Mouse (Mus musculus): ENCODE results near the gene Gp9. TPM values are rescaled to one million over a fixed set of nuclear protein-coding genes. Genes with fewer than 3 reads are reported as not detected.

The Gp9 gene
- polyA plus RNA-seq (2016; fragmentation: Nextera tagmentation; extraction: Ambion mirVana): 2.6 TPM in 2 replicates

DNA sequence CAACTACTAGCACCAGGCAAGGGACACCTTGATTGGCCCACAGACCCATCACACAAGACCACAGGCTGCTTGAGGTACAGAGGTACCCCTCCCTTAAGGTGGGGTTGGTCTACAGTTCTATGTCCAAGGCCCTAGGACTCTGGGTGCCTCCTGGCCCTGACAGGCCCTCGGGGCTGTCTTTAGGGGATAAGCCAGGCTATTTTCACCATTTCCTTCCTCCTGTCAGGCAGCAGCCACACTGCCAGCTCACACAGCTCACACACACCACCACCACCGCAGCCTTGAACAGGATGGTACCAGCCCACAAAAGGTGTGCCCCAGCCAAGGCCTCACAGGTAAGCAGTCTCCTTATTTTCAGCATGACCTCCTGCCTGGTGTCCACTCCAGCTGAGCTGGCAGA is at the start of gene Gp9:
Gene Gp9, plus strand, starts transcription at position 231 of the 400 bp plus-strand sequence.
- no peak within 1 kb of the TSS; the same call in 1 of the 2 replicates for H3K27ac ChIP-seq (replicated peaks)
- DNase-seq (ENCODE audit: low spot score): no peak
- WGBS: 78% methylated on average over 2 of the region's 2 CpGs

GRCm38 (mm10) chr6:87728102-87728501 is 49.8 kb upstream of the Gp9 start:
- 61% methylated on average over 3 of the region's 3 CpGs for WGBS
- no peak overlapping the region for H3K4me3 ChIP-seq
- peaks cover 73% of the 10 kb centered on the region for H3K27me3 ChIP-seq (replicated peaks; ENCODE audit: low read depth, poor library complexity, severe bottlenecking)
- peaks cover 35% of the 10 kb centered on the region for H3K4me1 ChIP-seq
- no peak overlapping the region for H3K27ac ChIP-seq (replicated peaks)
- H3K36me3 ChIP-seq (replicated peaks): no peaks in the 10 kb centered on the region
- no peak for DNase-seq (ENCODE audit: low spot score)
- no peaks in the 10 kb centered on the region for H3K9me3 ChIP-seq

More for the DNA sequence above, at the start of gene Gp9:
- no peaks in the 10 kb centered on the region for H3K4me1 ChIP-seq
- no peaks in the 10 kb centered on the region for H3K27me3 ChIP-seq (replicated peaks; ENCODE audit: low read depth, poor library complexity, severe bottlenecking)
- peaks cover 8% of the 10 kb centered on the region; the same call in 1 of the 2 replicates for H3K9me3 ChIP-seq
- no peaks in the 10 kb centered on the region for H3K36me3 ChIP-seq (replicated peaks)
- no peak within 1 kb of the TSS for H3K4me3 ChIP-seq

- DNase-seq (ENCODE audit: low spot score): no peak
- H3K4me3 ChIP-seq: peak overlapping the region; percentile 74
- H3K36me3 ChIP-seq (replicated peaks): no peaks in the 10 kb centered on the region
- H3K4me1 ChIP-seq: peaks cover 43% of the 10 kb centered on the region
- H3K9me3 ChIP-seq: no peaks in the 10 kb centered on the region
- H3K27me3 ChIP-seq (replicated peaks; ENCODE audit: low read depth, poor library complexity, severe bottlenecking): peaks cover 89% of the 10 kb centered on the region
- 11% methylated on average over 13 of the region's 13 CpGs for WGBS
- 0 out of 2 replicates have a peak overlapping the region, but pooled peaks have one; percentile 72 for H3K27ac ChIP-seq (replicated peaks)
These were observed 47.7 kb upstream of the Gp9 start for GRCm38 (mm10) chr6:87730141-87730540.

DNA sequence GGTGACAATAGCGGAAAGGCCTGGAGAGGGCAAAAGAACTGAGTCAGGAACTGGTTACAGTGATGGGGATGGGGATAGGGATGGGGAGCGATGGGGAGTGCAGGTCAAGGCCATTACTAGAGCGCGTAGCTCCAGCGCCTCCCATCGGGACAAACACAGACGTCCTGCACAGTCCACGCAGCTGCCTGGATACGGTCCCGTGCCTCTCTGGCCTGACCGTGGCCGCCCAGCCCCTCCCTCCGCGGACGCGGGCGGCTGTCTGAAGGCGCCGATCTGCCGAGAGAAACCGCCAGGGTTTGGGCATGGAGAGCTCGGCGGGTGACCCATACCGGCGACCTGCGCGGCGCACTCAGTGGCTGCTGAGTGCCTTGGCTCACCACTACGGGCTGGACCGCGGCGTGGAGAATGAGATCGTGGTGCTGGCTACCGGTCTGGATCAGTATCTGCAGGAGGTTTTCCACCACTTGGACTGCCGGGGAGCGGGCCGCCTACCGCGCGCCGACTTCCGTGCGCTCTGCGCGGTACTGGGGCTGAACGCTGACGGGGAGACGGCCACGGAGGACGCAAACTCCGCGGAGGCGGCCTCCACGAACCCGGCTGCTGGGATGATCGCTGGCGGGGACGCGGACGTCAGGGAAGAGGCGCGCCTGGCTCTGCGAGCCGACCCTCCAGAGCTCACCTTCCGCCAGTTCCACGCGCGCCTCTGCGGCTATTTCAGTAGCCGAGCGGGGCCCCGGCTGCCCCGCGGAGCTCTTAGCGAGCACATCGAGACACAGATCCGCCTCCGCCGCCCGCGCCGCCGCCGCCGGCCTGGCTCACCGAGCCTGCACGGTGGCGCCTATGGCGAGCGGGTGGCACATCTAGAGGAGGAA is 47.0 kb upstream of the Gp9 start, which contains the start of gene Efcc1:
Gene Efcc1, plus strand, starts transcription at position 279 of the 872 bp plus-strand sequence.
- Histone ChIP-seq H3K9me3 (no peaks in the 10 kb centered on the region), H3K27me3 (replicated peaks; ENCODE audit: low read depth, poor library complexity, severe bottlenecking) (peaks cover 96% of the 10 kb centered on the region), H3K36me3 (replicated peaks) (no peaks in the 10 kb centered on the region), H3K4me1 (peaks cover 43% of the 10 kb centered on the region), H3K4me3 (peak within 1 kb of the TSS; percentile 74), H3K27ac (replicated peaks) (peak within 1 kb of the TSS; percentile 72)
- WGBS: under 1% methylated on average over 90 of the region's 90 CpGs
- peak; percentile 67 for DNase-seq (ENCODE audit: low spot score)

DNA sequence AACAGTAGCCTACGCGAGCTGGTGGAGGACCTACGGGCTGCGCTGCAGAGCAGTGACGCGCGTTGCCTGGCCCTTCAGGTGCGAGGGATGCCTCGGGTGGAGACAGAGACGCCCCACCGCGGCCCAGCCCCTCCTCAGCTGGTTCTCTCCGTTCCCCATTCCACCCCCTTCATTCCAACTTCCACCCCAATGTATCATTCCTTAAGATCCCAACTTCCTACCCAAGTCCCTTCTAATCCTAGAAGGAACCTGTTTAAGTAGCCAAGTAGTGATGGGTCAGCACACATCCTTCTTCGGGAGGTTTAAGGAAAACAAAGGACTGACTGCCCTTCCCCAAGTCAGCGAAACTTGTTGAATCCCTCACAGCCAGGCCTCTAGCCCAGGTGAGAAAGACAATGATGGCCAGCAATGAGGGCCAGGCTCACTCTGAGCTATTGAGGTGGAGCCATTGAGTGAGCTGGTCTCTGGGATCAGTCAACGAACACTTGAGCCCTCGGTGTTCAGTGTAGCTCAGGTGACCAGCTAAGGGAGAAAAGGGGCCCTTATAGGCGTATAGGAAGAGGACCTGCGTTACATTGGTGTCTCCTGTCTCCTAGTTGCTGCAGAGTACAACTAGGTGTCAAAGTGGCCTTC is 46.3 kb upstream of the Gp9 start:
- peak overlapping the region; percentile 74 for H3K4me3 ChIP-seq
- H3K27me3 ChIP-seq (replicated peaks; ENCODE audit: low read depth, poor library complexity, severe bottlenecking): peaks cover 98% of the 10 kb centered on the region
- H3K9me3 ChIP-seq: no peaks in the 10 kb centered on the region
- peaks cover 43% of the 10 kb centered on the region for H3K4me1 ChIP-seq
- DNase-seq (ENCODE audit: low spot score): peak; percentile 26
- WGBS: 2% methylated on average over 19 of the region's 19 CpGs
- H3K36me3 ChIP-seq (replicated peaks): no peaks in the 10 kb centered on the region
- H3K27ac ChIP-seq (replicated peaks): peak overlapping the region; percentile 72

DNA sequence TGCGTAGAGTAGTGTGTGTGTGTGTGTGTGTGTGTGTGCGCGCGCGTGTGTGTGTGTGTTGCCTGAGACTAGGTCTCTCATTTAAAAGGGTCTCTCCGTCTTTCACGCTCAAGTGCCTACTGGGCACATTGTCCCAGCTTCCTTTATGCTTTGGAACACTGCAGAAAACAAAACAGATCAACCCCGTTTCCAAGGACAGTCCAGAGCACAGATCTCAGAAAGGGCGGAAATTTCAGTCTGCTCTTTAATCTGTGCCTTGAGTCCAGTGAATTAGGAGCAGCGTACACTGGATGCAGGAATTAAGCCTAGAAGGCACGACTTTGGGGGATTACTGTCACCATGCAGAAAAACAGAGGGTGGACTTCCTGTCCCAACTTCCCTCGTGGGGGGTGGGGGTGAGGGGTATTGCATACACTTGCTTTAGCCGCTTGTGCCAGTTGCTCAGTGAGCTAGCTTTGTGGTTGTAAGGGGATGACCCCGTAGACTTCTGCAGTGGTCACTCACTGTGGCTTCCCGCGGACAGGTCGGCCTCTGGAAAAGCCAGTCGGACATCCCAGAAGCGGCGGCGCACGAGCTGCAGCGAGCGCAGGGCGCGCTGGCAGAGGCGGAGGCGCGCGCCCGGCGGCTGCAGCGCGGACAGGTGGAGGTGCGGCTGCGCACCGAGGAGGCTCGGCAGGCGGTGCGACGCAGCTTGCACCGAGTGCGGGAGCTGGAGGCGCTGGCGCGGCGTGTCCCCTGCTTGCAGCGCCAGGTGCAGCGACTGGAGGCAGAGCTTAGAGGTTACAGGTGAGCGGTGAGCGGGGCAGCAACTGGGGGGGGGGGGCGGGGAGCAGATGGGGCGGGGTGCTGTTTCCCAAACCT is 45.5 kb upstream of the Gp9 start:
- WGBS: 2% methylated on average over 52 of the region's 53 CpGs
- H3K27ac ChIP-seq (replicated peaks): no peak overlapping the region; the same call in 1 of the 2 replicates

GRCm38 (mm10) chr6:87733131-87733930 is 44.5 kb upstream of the Gp9 start:
- H3K27ac ChIP-seq (replicated peaks): no peak overlapping the region
- H3K4me3 ChIP-seq: peak overlapping the region; percentile 74
- no peak for DNase-seq (ENCODE audit: low spot score)
- peaks cover 91% of the 10 kb centered on the region for H3K27me3 ChIP-seq (replicated peaks; ENCODE audit: low read depth, poor library complexity, severe bottlenecking)
- H3K4me1 ChIP-seq: peaks cover 54% of the 10 kb centered on the region
- H3K36me3 ChIP-seq (replicated peaks): no peaks in the 10 kb centered on the region
- 27% methylated on average over 14 of the region's 14 CpGs for WGBS
- H3K9me3 ChIP-seq: no peaks in the 10 kb centered on the region

More for the DNA sequence above, 45.5 kb upstream of the Gp9 start:
- H3K36me3 ChIP-seq (replicated peaks): no peaks in the 10 kb centered on the region
- H3K4me1 ChIP-seq: peaks cover 45% of the 10 kb centered on the region
- peak overlapping the region; percentile 74 for H3K4me3 ChIP-seq
- peaks cover 97% of the 10 kb centered on the region for H3K27me3 ChIP-seq (replicated peaks; ENCODE audit: low read depth, poor library complexity, severe bottlenecking)
- no peaks in the 10 kb centered on the region for H3K9me3 ChIP-seq
- peak; percentile 50 for DNase-seq (ENCODE audit: low spot score)

DNA sequence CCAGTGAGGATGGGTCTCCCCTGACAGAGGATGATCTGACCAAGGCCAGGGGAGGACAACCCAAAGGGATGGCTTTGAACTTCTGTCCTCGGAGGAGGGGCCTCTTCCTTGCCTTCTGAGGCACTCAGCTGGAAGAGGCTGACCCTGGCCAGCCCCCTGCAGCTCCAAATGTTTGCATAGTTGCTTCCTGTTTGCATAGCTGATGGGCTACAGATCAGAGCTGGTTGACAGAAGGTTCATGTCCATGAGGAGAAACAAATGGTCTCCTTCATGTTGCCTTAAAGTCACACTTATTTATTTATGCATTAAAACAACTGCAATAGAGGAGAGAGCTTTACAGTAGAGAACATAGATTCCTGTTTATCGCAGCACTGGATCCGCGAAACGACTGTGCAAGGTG is 43.7 kb upstream of the Gp9 start:
- no peaks in the 10 kb centered on the region for H3K9me3 ChIP-seq
- H3K27ac ChIP-seq (replicated peaks): no peak overlapping the region
- H3K4me1 ChIP-seq: peaks cover 62% of the 10 kb centered on the region
- peaks cover 85% of the 10 kb centered on the region for H3K27me3 ChIP-seq (replicated peaks; ENCODE audit: low read depth, poor library complexity, severe bottlenecking)
- no peak for DNase-seq (ENCODE audit: low spot score)
- no peaks in the 10 kb centered on the region for H3K36me3 ChIP-seq (replicated peaks)
- H3K4me3 ChIP-seq: no peak overlapping the region
- 68% methylated on average over 5 of the region's 5 CpGs for WGBS

DNA sequence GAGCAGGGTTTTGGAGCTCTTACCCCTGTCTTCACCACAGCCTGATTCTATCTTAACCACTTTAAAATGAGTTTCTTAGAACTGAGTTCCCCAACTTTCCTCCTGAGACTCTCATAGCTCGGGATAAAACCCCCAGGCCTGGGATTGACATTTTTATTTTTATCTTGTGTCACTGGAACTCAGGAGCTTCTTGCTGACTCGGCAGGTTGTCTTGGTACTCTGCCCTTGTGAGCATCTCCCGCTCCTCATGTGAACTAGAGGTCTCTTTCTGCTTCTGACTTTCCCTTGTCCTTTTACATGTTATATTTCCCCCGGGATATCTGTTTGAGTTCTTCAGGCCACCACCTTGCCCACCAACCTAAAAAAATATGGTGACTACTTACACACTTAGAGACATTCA is 40.9 kb upstream of the Gp9 start:
- H3K9me3 ChIP-seq: no peaks in the 10 kb centered on the region
- H3K4me3 ChIP-seq: no peak overlapping the region
- peaks cover 52% of the 10 kb centered on the region for H3K4me1 ChIP-seq
- no peaks in the 10 kb centered on the region for H3K36me3 ChIP-seq (replicated peaks)
- WGBS: 83% methylated on average over 4 of the region's 4 CpGs
- peaks cover 64% of the 10 kb centered on the region for H3K27me3 ChIP-seq (replicated peaks; ENCODE audit: low read depth, poor library complexity, severe bottlenecking)
- no peak for DNase-seq (ENCODE audit: low spot score)
- no peak overlapping the region for H3K27ac ChIP-seq (replicated peaks)

- DNase-seq (ENCODE audit: low spot score): peak; percentile 57
- H3K27me3 ChIP-seq (replicated peaks; ENCODE audit: low read depth, poor library complexity, severe bottlenecking): peaks cover 53% of the 10 kb centered on the region
These were observed 39.8 kb upstream of the Gp9 start for GRCm38 (mm10) chr6:87737921-87738626.

GRCm38 (mm10) chr6:87739898-87740297 is 38.0 kb upstream of the Gp9 start:
- no peak for DNase-seq (ENCODE audit: low spot score)
- no peak overlapping the region for H3K4me3 ChIP-seq
- no peaks in the 10 kb centered on the region for H3K36me3 ChIP-seq (replicated peaks)
- H3K4me1 ChIP-seq: peaks cover 28% of the 10 kb centered on the region
- no peaks in the 10 kb centered on the region for H3K9me3 ChIP-seq
- WGBS: 64% methylated on average over 6 of the region's 6 CpGs
- peak overlapping the region; percentile 62 for H3K27ac ChIP-seq (replicated peaks)
- peaks cover 34% of the 10 kb centered on the region for H3K27me3 ChIP-seq (replicated peaks; ENCODE audit: low read depth, poor library complexity, severe bottlenecking)

More at GRCm38 (mm10) chr6:87737921-87738626, 39.8 kb upstream of the Gp9 start:
- H3K36me3 ChIP-seq (replicated peaks): no peaks in the 10 kb centered on the region
- no peaks in the 10 kb centered on the region for H3K9me3 ChIP-seq
- peaks cover 40% of the 10 kb centered on the region for H3K4me1 ChIP-seq
- H3K27ac ChIP-seq (replicated peaks): peak overlapping the region; percentile 62
- 44% methylated on average over 4 of the region's 4 CpGs for WGBS
- no peak overlapping the region for H3K4me3 ChIP-seq

Measured in embryonic facial prominence, embryonic 10.5 days (tissue).